Mouse (Mus musculus): Measurements from ENCODE around the gene Pdap1. TPM values are rescaled to one million over a fixed set of nuclear protein-coding genes. Genes with fewer than 3 reads are reported as not detected.

Gene Pdap1
- total and polyA plus RNA-seq, 3 experiments, result 104 to 301 TPM; not detected in 1

DNA sequence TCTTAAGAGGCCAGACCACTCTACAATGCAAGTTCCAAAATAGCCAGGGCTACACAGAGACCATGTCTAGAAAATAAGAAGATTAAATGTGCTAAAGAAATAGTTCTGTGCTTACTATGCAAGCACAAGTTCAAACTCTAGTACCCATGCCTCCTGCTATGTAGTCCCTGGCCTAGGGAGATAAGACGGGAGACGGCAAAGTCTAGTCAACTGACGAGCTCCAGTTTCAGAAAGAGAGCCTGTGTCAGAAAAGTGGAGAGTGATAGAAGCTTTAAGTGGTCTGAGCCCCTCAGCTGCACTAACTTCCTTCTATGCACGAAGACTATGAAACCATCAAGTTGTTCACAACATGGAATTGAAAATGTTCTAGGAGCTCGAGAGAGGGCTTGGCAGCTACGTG is 9.3 kb upstream of the Pdap1 start:
- H3K9me3 ChIP-seq (replicated peaks; ENCODE audit: insufficient read depth, low read length), result no peaks in the 10 kb centered on the region
- H3K27ac ChIP-seq (ENCODE audit: control insufficient read depth, low read depth, low read length), result peak overlapping the region; percentile 45
- no peaks in the 10 kb centered on the region for H3K27me3 ChIP-seq (ENCODE audit: control insufficient read depth in 1 of 2, insufficient read depth in 2 of 2, low read length in 2 of 2)
- H3K4me3 ChIP-seq (ENCODE audit: control insufficient read depth in 1 of 2, insufficient read depth in 1 of 2, low read depth in 2 of 2, low read length in 2 of 2), result no peak overlapping the region
- no peaks in the 10 kb centered on the region for H3K79me2 ChIP-seq (ENCODE audit: control insufficient read depth, insufficient read depth, low read length, poor library complexity)
- DNase-seq (ENCODE audit: low read depth, low spot score), result peak; percentile 76
- peaks cover 8 to 17% of the 10 kb centered on the region in 2 experiments for H3K36me3 ChIP-seq (ENCODE audit: control insufficient read depth in 1 of 2, insufficient read depth in 2 of 2, low read length in 2 of 2)
- H3K4me1 ChIP-seq (ENCODE audit: control insufficient read depth in 1 of 2, insufficient read depth in 2 of 2, low read length in 2 of 2), result peaks cover 4% of the 10 kb centered on the region in 2 experiments
- TF ChIP-seq ETS1 (IDR thresholded peaks at IDR 0.05; ENCODE audit: low read depth, low read length) (no peak), GATA1 (IDR thresholded peaks at IDR 0.05; ENCODE audit: low read depth, low read length) (peak; percentile 70), TCF12 (IDR thresholded peaks at IDR 0.05; ENCODE audit: low read depth, low read length) (0 out of 2 replicates have a peak, but pooled peaks have one; percentile 36), POLR2AphosphoS2 (IDR thresholded peaks at IDR 0.05; ENCODE audit: low read length) (0 out of 2 replicates have a peak, but pooled peaks have one; percentile 25), SIN3A (IDR thresholded peaks at IDR 0.05; ENCODE audit: low read length) (0 out of 2 replicates have a peak, but pooled peaks have one; percentile 28), TAL1 (IDR thresholded peaks at IDR 0.05; ENCODE audit: low read length) (peak; percentile 72), EP300 (IDR thresholded peaks at IDR 0.05; ENCODE audit: low read depth in 1 of 2, low read length in 2 of 2) (peak in 1 of 2 experiments; percentile 58; a peak in 2 of 4 replicates), NRF1 (IDR thresholded peaks at IDR 0.05; ENCODE audit: insufficient read depth, low read depth, low read length, poor library complexity, severe bottlenecking) (no peak)
- no peak overlapping the region for H3K9ac ChIP-seq (ENCODE audit: control insufficient read depth, low read depth, low read length, poor library complexity, severe bottlenecking)

DNA sequence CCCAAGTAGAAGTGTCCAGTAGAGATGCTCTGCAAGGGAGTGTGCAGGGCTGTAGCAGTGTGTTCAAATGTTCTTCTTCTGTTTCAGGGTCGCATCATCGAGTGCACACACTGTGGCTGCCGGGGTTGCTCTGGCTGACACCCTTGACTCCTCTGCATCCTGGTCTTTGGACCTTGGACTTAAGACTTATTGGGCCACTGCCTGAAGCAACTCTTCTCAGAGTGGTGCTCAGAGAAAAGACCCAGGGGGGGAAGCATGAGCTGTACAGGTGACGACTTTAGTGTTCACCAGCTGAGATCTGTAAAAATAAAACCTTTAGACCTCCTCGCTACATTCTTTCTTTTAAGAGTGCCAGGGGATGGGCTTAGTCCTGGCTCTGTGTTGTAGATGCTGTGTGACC is 7.7 kb upstream of the Pdap1 start:
- Histone ChIP-seq H3K9ac (ENCODE audit: control insufficient read depth, low read depth, low read length, poor library complexity, severe bottlenecking) (no peak overlapping the region), H3K27me3 (ENCODE audit: control insufficient read depth in 1 of 2, insufficient read depth in 2 of 2, low read length in 2 of 2) (no peaks in the 10 kb centered on the region), H3K79me2 (ENCODE audit: control insufficient read depth, insufficient read depth, low read length, poor library complexity) (no peaks in the 10 kb centered on the region), H3K4me3 (ENCODE audit: control insufficient read depth in 1 of 2, insufficient read depth in 1 of 2, low read depth in 2 of 2, low read length in 2 of 2) (no peak overlapping the region), H3K9me3 (replicated peaks; ENCODE audit: insufficient read depth, low read length) (no peaks in the 10 kb centered on the region), H3K4me1 (ENCODE audit: control insufficient read depth in 1 of 2, insufficient read depth in 2 of 2, low read length in 2 of 2) (peaks cover 4 to 6% of the 10 kb centered on the region in 2 experiments; a peak in 3 of 4 replicates), H3K36me3 (ENCODE audit: control insufficient read depth in 1 of 2, insufficient read depth in 2 of 2, low read length in 2 of 2) (peaks cover 6 to 24% of the 10 kb centered on the region in 2 experiments), H3K27ac (ENCODE audit: control insufficient read depth, low read depth, low read length) (no peak overlapping the region)
- TF ChIP-seq SMC3 (IDR thresholded peaks at IDR 0.05; ENCODE audit: low read depth, low read length), result no peak
- TF ChIP-seq NRF1 (IDR thresholded peaks at IDR 0.05; ENCODE audit: insufficient read depth, low read depth, low read length, poor library complexity, severe bottlenecking), result no peak
- TF ChIP-seq ZMIZ1 (IDR thresholded peaks at IDR 0.05; ENCODE audit: low read depth, low read length), result no peak
- TF ChIP-seq POLR2AphosphoS2 (IDR thresholded peaks at IDR 0.05; ENCODE audit: low read length), result no peak
- no peak for TF ChIP-seq MAFK (IDR thresholded peaks at IDR 0.05; ENCODE audit: borderline replicate concordance, low read depth, low read length)
- no peak for TF ChIP-seq ZNF384 (IDR thresholded peaks at IDR 0.05; ENCODE audit: low read depth, low read length)
- no peak for TF ChIP-seq TCF12 (IDR thresholded peaks at IDR 0.05; ENCODE audit: low read depth, low read length)
- TF ChIP-seq KAT2A (conservative IDR thresholded peaks at IDR 0.05; ENCODE audit: low read depth, low read length), result no peak
- TF ChIP-seq POLR2A (IDR thresholded peaks at IDR 0.05; ENCODE audit: control insufficient read depth in 1 of 2, insufficient read depth in 1 of 2, low read depth in 1 of 2, low read length in 2 of 2, poor library complexity in 1 of 2), result no peak
- TF ChIP-seq ETS1 (IDR thresholded peaks at IDR 0.05; ENCODE audit: low read depth, low read length), result no peak
- TF ChIP-seq BHLHE40 (IDR thresholded peaks at IDR 0.05; ENCODE audit: borderline replicate concordance, low read depth, low read length), result no peak
- no peak for TF ChIP-seq JUND (IDR thresholded peaks at IDR 0.05; ENCODE audit: low read depth, low read length)
- TF ChIP-seq USF2 (IDR thresholded peaks at IDR 0.05; ENCODE audit: borderline replicate concordance in 1 of 2, insufficient read depth in 1 of 2, low read depth in 1 of 2, low read length in 2 of 2), result no peak
- no peak for TF ChIP-seq MYC (IDR thresholded peaks at IDR 0.05; ENCODE audit: low read depth, low read length)
- TF ChIP-seq MXI1 (IDR thresholded peaks at IDR 0.05; ENCODE audit: low read depth, low read length), result no peak
- TF ChIP-seq CHD2 (IDR thresholded peaks at IDR 0.05; ENCODE audit: low read length), result no peak
- no peak for TF ChIP-seq GATA1 (IDR thresholded peaks at IDR 0.05; ENCODE audit: low read depth, low read length)
- no peak for TF ChIP-seq TAL1 (IDR thresholded peaks at IDR 0.05; ENCODE audit: low read length)
- no peak for DNase-seq (ENCODE audit: low read depth, low spot score)

Measured in MEL (cell line).